Mouse (Mus musculus) effector memory CD4-positive, alpha-beta T cell, adult 7 months (primary cell): ENCODE measurements around the gene Vmn1r209. TPM values are rescaled to one million over a fixed set of nuclear protein-coding genes. Genes with fewer than 3 reads are reported as not detected.

ENCODE experiments used
- polyA plus RNA-seq: library from polyadenylated mRNA; unstranded; fragments of 100-300 nt; shearing (Covaris generic); gene quantifications from one replicate; pipeline ENCODE4 v1.2.1, GENCODE M21; 2017

Gene Vmn1r209
- not detected for polyA plus RNA-seq

GRCm38 (mm10) chr13:22809582-22809981 is at the start of gene Vmn1r209:
TSS of gene Vmn1r209 (minus strand) at chr13:22809682.

GRCm38 (mm10) chr13:22857461-22857860 is 48.0 kb upstream of the Vmn1r209 start, which contains the start of gene Vmn1r211:
TSS of gene Vmn1r211 (minus strand) at chr13:22857561.

GRCm38 (mm10) chr13:22831248-22831647 is 21.8 kb upstream of the Vmn1r209 start, which contains the start of gene Vmn1r210:
TSS of gene Vmn1r210 (minus strand) at chr13:22831348.

GRCm38 (mm10) chr13:22777300-22777699 is 32.2 kb downstream of the Vmn1r209 start, which contains the start of gene Vmn1r208:
TSS of gene Vmn1r208 (minus strand) at chr13:22777400.

Other genes with a start within 250 kb of the Vmn1r209 start
- not detected for gene Vmn1r205, start 216.7 kb downstream of the Vmn1r209 start, polyA plus RNA-seq
- gene Vmn1r206, start 185.4 kb downstream of the Vmn1r209 start, polyA plus RNA-seq: 0.35 TPM
- not detected for gene Vmn1r207-ps, start 80.1 kb downstream of the Vmn1r209 start, polyA plus RNA-seq
- gene Vmn1r208, start 32.3 kb downstream of the Vmn1r209 start, polyA plus RNA-seq: 0.20 TPM
- 0.15 TPM for gene Vmn1r210, start 21.7 kb upstream of the Vmn1r209 start, polyA plus RNA-seq
- not detected for gene Vmn1r211, start 47.9 kb upstream of the Vmn1r209 start, polyA plus RNA-seq
- gene Vmn1r212, start 74.5 kb upstream of the Vmn1r209 start, polyA plus RNA-seq: not detected
- not detected for gene Vmn1r213, start 198.0 kb upstream of the Vmn1r209 start, polyA plus RNA-seq
- gene Vmn1r214, start 220.7 kb upstream of the Vmn1r209 start, polyA plus RNA-seq: 0.29 TPM